Mouse (Mus musculus) neutrophil, adult 59 days (primary cell): ENCODE measurements around the gene Zfp687. TPM values are rescaled to one million over a fixed set of nuclear protein-coding genes. Genes with fewer than 3 reads are reported as not detected.

ENCODE experiments used
- total RNA-seq, 2 experiments: library from RNA; stranded (reverse); gene quantifications; 1 replicate in 1 of 2; 2 replicates in 1 of 2; pipeline ENCODE4 v1.2.4; 2023

Gene Zfp687
- 10 to 100 TPM; 52.3 to 57.1 TPM for total RNA-seq

GRCm38 (mm10) chr3:95015337-95015872, at the start of gene Zfp687:
Zfp687 (minus strand) TSS chr3:95015448.

GRCm38 (mm10) chr3:95042166-95042837, 27.1 kb upstream of the Zfp687 start, which contains the start of gene Psmd4:
Psmd4 (minus strand) TSS chr3:95042614.

GRCm38 (mm10) chr3:94974528-94975422, 40.5 kb downstream of the Zfp687 start, which contains the start of gene Pi4kb:
Pi4kb (plus strand) TSS chr3:94974731.

Other genes with a start within 250 kb of the Zfp687 start
- gene Cgn, start 229.0 kb downstream of the Zfp687 start, total RNA-seq, result 1 to 10 TPM; 2.5 to 3.0 TPM
- gene Pogz, start 177.9 kb downstream of the Zfp687 start, total RNA-seq, result 10 to 100 TPM; 23.5 to 28.4 TPM
- gene Psmb4, start 128.5 kb downstream of the Zfp687 start, total RNA-seq, result 100 to 1,000 TPM; 191 to 202 TPM
- gene Selenbp1, start 82.4 kb downstream of the Zfp687 start, total RNA-seq, result 10 to 100 TPM; 21.7 to 22.7 TPM
- 10 to 100 TPM; 18.2 to 18.3 TPM for gene Rfx5, start 61.4 kb downstream of the Zfp687 start, total RNA-seq
- 10 to 100 TPM; 35.3 to 38.0 TPM for gene Pi4kb, start 40.7 kb downstream of the Zfp687 start, total RNA-seq
- gene Psmd4, start 27.2 kb upstream of the Zfp687 start, total RNA-seq, result 10 to 100 TPM; 87.5 to 94.1 TPM
- gene Pip5k1a, start 91.5 kb upstream of the Zfp687 start, total RNA-seq, result 10 to 100 TPM; 24.1 to 25.7 TPM
- 10 to 100 TPM; 31.7 to 35.6 TPM for gene Vps72, start 95.6 kb upstream of the Zfp687 start, total RNA-seq
- 1 to 10 TPM in 1 of 2 experiments, under 1 TPM in 1; 0.91 to 1.3 TPM for gene Tmod4, start 109.0 kb upstream of the Zfp687 start, total RNA-seq
- 10 to 100 TPM; 40.4 to 48.0 TPM for gene Scnm1, start 118.6 kb upstream of the Zfp687 start, total RNA-seq
- 1 to 10 TPM; 2.0 to 2.4 TPM for gene Lysmd1, start 118.6 kb upstream of the Zfp687 start, total RNA-seq
- gene Tnfaip8l2, start 126.9 kb upstream of the Zfp687 start, total RNA-seq, result 10 to 100 TPM; 91.8 to 96.8 TPM
- under 1 TPM; 0.26 to 0.33 TPM for gene Sema6c, start 145.0 kb upstream of the Zfp687 start, total RNA-seq
- 10 to 100 TPM; 39.2 to 39.9 TPM for gene Gabpb2, start 202.5 kb upstream of the Zfp687 start, total RNA-seq
- gene Cdc42se1, start 213.3 kb upstream of the Zfp687 start, total RNA-seq, result 100 to 1,000 TPM; 255 TPM
- 1 to 10 TPM; 1.1 to 2.4 TPM for gene Mllt11, start 216.7 kb upstream of the Zfp687 start, total RNA-seq
- gene Gm128, start 226.2 kb upstream of the Zfp687 start, total RNA-seq, result under 1 TPM; 0.20 to 0.36 TPM
- not detected for gene Bnipl, start 235.7 kb upstream of the Zfp687 start, total RNA-seq